Mouse (Mus musculus) gastrocnemius, adult 2 months (tissue): ENCODE measurements at regions not wholly inside any gene's neighbourhood (a gene's known extent, or its start where the extent isn't known, plus 50 kb on each side); places are given as distances from the start of the nearest gene placed in this dataset.

Experiments used
- DNase-seq: peaks from one replicate; pipeline ENCODE4 v3.0.0; 2022
- H3K27ac ChIP-seq: fragments of 200-600 bp; 2 replicates; pipeline ENCODE4 v1.8.1; 2022; ENCODE audit warnings: mild to moderate bottlenecking
- H3K4me3 ChIP-seq: fragments of 200-600 bp; 2 replicates; pipeline ENCODE4 v1.8.1; 2022; ENCODE audit warnings: mild to moderate bottlenecking, moderate library complexity
- CTCF ChIP-seq: fragments of 200-600 bp; IDR thresholded peaks from 2 replicates; pipeline ENCODE4 v1.8.1; 2022; ENCODE audit warnings: antibody characterized with exemption, mild to moderate bottlenecking, moderate library complexity
- intact Hi-C: fragments of 180-260 bp; cut with DNase I; formaldehyde crosslinking; loops from one replicate; pipeline ENCODE4 v1.15.1; 2025

GRCm38 (mm10) chr2:48414596-48415481 is 399.1 kb upstream of the Acvr2a start:
- no peak for TF ChIP-seq CTCF
- intact Hi-C loops, result no loop called here
- Histone ChIP-seq H3K4me3 (no peak overlapping the region), H3K27ac (no peak overlapping the region)
- no peak for DNase-seq

GRCm38 (mm10) chr2:48416207-48416750 is 397.6 kb upstream of the Acvr2a start:
- H3K4me3 ChIP-seq, result no peak overlapping the region
- intact Hi-C loops, result no loop called here
- DNase-seq, result no peak
- H3K27ac ChIP-seq, result no peak overlapping the region
- no peak for TF ChIP-seq CTCF

GRCm38 (mm10) chr2:48417000-48417596 is 396.8 kb upstream of the Acvr2a start:
- no peak for TF ChIP-seq CTCF
- Histone ChIP-seq H3K4me3 (no peak overlapping the region), H3K27ac (no peak overlapping the region)
- intact Hi-C loops, result no loop called here
- no peak for DNase-seq

- DNase-seq, result no peak
- peak overlapping the region; percentile 17; the same call in 1 of the 2 replicates for H3K27ac ChIP-seq
- H3K4me3 ChIP-seq, result no peak overlapping the region
- intact Hi-C loops, result no loop called here
- no peak for TF ChIP-seq CTCF
These were observed 393.1 kb upstream of the Acvr2a start for GRCm38 (mm10) chr2:48420791-48421190.

- intact Hi-C loops, result no loop called here
- H3K4me3 ChIP-seq, result no peak overlapping the region
- no peak overlapping the region for H3K27ac ChIP-seq
- no peak for TF ChIP-seq CTCF
- DNase-seq, result no peak
These were observed 390.0 kb upstream of the Acvr2a start for GRCm38 (mm10) chr2:48423861-48424442.

GRCm38 (mm10) chr2:48424562-48424961 is 389.3 kb upstream of the Acvr2a start:
- DNase-seq, result no peak
- Histone ChIP-seq H3K4me3 (no peak overlapping the region), H3K27ac (no peak overlapping the region)
- no peak for TF ChIP-seq CTCF
- intact Hi-C loops, result no loop called here

GRCm38 (mm10) chr2:48425200-48426090 is 388.5 kb upstream of the Acvr2a start:
- no peak for DNase-seq
- TF ChIP-seq CTCF, result no peak
- intact Hi-C loops, result no loop called here

GRCm38 (mm10) chr2:48432545-48432944 is 381.4 kb upstream of the Acvr2a start:
- H3K27ac ChIP-seq, result no peak overlapping the region
- no peak overlapping the region for H3K4me3 ChIP-seq
- intact Hi-C loops, result no loop called here
- no peak for TF ChIP-seq CTCF
- DNase-seq, result no peak

More at GRCm38 (mm10) chr2:48425200-48426090, 388.5 kb upstream of the Acvr2a start:
- no peak overlapping the region for H3K4me3 ChIP-seq
- no peak overlapping the region for H3K27ac ChIP-seq

GRCm38 (mm10) chr2:48441296-48441990 is 372.5 kb upstream of the Acvr2a start:
- no peak for DNase-seq
- intact Hi-C loops, result no loop called here
- no peak overlapping the region for H3K27ac ChIP-seq
- TF ChIP-seq CTCF, result no peak
- no peak overlapping the region for H3K4me3 ChIP-seq

- no peak for TF ChIP-seq CTCF
- H3K27ac ChIP-seq, result no peak overlapping the region
- H3K4me3 ChIP-seq, result no peak overlapping the region
- intact Hi-C loops, result no loop called here
- DNase-seq, result peak; percentile 22
These were observed 371.8 kb upstream of the Acvr2a start for GRCm38 (mm10) chr2:48441991-48442544.

- H3K27ac ChIP-seq, result no peak overlapping the region; the same call in 1 of the 2 replicates
- no peak for DNase-seq
- no peak overlapping the region for H3K4me3 ChIP-seq
- intact Hi-C loops, result no loop called here
- TF ChIP-seq CTCF, result no peak
These were observed 367.9 kb upstream of the Acvr2a start for GRCm38 (mm10) chr2:48445898-48446604.
